Mouse (Mus musculus) intestine, embryonic 15.5 days (tissue): ENCODE results near the gene Iyd. TPM values are rescaled to one million over a fixed set of nuclear protein-coding genes. Genes with fewer than 3 reads are reported as not detected.

Source experiments
- polyA plus RNA-seq: library from polyadenylated mRNA; unstranded; fragments of >200 nt; fragmentation: Nextera tagmentation; extraction: Ambion mirVana; gene quantifications from 2 replicates; pipeline ENCODE4 v1.2.1, GENCODE M21; 2015

Iyd gene
- polyA plus RNA-seq, 1 experiment from 2014 or later = 4.4 TPM

Other genes starting within 250 kb of the Iyd start
- gene Ppp1r14c, start 174.2 kb upstream of the Iyd start, polyA plus RNA-seq = 1.8 and 2.4 TPM in 2 replicates
- 5.9 and 7.5 TPM in 2 replicates for gene Plekhg1, start 200.1 kb downstream of the Iyd start, polyA plus RNA-seq